Mouse (Mus musculus) mature B cell (primary cell): Measurements from ENCODE around the gene Agmo.

Source experiments
- in situ Hi-C: fragments of 300-500 bp; cut with MboI; formaldehyde crosslinking; loops from 2 replicates; pipeline ENCODE4 v1.14.3; 2019

Gene Agmo

GRCm38 (mm10) chr12:37241566-37242021 lies at the start of gene Agmo:
Gene Agmo (plus strand): TSS chr12:37241641.
- in situ Hi-C loops: no loop called here

- in situ Hi-C loops: no loop called here
Observed at GRCm38 (mm10) chr12:37231119-37231518, 10.3 kb upstream of the Agmo start.

DNA sequence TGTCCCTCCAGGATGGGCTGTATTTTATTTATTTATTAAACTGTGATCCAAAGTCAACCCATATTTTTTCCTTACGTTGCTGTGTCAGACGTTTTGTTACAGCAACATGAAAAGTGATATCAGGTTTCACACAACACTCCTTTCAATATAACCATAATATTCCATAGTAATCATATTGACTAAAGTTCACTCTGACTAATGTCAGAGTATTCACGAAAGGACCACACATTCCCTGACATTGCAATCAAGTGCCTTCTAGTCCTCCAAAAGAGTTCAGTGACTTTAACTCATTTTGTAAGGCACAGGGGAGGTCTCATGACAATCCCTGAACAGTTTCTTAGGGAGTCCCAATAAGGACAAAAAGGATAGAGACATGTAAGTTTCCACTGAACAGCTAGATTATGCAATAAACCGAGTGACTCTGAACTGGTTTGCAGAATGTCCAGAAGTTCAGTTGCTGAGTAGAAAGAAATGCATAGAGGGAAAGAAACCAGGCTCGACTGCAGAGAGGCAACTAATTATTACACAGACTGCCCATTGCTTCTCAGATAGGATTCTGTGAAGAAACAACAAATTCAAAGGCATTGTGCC lies 371 bp upstream of the Agmo start:
- in situ Hi-C loops: no loop called here

DNA sequence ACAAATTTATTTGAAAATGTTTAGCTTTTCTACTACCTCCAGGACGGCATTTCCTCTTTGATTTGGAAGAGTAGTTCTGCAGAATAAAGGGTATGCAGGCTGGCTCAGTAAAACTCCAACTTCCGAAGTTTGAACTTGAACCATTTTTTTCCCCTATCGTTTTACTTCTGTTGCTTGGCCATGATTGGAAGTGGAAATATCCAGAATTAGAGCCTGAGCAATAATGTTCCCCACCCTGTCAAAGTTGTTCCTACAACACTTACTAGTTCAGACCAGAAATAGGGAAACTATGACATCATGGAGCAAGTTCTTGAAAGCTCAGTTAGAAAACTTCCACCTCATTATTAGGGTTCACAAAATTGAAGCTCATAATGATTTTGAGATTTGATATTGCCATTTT lies 1.0 kb downstream of the Agmo start:
- in situ Hi-C loops: no loop called here

- in situ Hi-C loops: no loop called here
Observed at GRCm38 (mm10) chr12:37244876-37245275, 3.4 kb downstream of the Agmo start.

DNA sequence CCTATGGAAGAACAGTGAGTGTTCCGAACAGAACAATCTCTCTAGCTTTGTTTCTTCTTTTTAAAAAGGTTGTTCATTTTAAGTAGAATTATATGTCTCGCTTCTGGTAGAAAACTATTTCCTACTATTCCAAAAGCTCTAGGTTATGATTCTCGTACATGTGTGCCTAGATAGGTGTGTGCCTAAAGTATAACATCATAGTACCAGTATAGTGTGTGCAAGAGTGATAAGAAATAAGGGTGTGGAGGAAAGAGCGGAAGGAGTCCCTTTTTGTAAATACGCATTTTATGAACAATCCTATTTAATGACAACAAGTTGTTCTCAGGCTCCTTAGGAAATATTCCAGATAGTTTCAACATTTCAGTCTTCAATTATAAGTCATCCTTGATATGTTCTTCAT lies 10.2 kb downstream of the Agmo start:
- in situ Hi-C loops: no loop called here

GRCm38 (mm10) chr12:37257099-37257498 lies 15.7 kb downstream of the Agmo start:
- in situ Hi-C loops: no loop called here

DNA sequence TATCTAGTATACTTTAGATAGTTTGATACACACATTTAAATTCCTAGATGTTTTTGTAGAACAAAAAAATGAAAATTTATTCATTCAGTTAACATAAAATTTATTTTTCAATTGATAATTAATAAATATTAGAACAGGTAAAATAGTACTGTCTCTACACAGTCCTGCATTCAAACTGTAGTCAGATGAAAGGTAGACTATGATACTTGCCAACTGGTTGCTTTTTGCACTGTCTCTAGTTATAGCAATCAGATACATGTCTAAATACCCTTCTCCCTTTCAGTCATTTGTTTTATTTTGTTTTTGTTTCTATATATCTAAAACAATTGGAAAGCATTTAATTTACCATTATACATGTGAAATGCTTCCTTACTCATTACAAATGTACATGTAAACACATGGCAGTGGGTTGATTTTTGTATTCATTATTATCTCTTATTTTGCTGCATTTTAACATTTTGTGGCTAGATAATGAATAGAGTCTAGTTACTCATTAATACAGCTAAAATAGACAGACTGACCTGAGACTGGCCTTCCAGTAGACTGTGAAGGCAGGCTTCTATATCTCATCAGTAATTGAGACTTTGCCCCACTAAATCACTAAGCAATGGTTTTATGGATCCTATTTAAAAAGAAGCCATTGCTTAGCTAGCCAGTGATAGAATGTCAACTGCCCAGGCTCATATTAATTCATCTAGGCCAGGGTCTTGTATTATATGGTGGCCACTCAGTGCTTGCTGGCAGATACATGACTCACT lies 18.5 kb downstream of the Agmo start:
- in situ Hi-C loops: no loop called here

- in situ Hi-C loops: no loop called here
Observed at GRCm38 (mm10) chr12:37263685-37264084, 22.2 kb downstream of the Agmo start.

GRCm38 (mm10) chr12:37268636-37269152 lies 27.3 kb downstream of the Agmo start:
- in situ Hi-C loops: no loop called here

DNA sequence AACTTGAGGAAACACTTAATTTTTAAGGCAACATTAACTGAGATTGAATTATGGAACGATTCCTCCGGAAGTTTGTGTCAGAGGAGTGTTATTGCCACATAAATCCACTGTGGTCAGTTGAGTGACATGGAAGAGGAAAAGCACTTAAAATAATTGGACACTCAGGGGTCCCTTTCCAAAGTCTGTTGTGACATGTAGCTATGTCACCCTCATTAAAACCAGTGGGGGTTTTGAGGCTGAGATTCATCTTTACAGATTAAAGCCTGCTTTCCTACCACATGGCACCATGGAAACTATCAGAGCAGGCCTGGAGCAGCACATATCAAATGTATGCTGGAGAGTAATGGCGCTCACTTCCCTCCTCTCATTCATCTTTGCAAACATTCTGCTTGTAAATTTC lies 31.2 kb downstream of the Agmo start:
- in situ Hi-C loops: no loop called here

DNA sequence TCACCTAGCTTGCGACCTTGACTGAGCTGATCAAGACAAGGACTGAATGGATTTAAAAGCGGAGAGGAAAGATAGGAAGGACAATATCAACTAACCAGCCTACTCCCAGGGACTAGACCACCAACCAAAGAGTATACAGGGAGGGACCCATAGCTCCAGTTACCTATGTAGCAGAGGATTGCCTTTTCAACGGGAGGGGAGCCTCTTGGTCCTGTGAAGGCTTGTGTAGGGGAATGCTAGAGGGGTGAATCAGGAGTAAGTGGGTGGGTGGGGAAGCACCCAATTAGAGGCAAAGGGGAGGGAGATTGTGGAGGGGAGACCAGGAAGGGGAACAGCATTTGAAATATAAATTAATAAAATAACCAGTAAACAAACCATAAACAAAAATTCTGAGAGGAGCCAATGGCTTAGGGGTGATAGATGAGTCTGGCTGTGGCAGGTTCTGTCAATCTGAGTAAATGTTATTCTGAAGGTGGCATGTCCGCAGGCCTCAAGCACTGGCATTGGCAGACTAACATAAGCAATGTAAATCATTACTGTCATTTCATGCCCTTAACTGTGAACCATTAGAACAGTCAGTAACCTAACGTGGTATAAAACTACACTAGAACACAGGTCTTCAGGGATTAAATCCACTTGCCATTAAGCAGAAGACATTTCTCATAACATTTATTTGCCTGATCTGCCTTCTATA lies 32.7 kb downstream of the Agmo start:
- in situ Hi-C loops: no loop called here

GRCm38 (mm10) chr12:37274658-37275019 lies 33.2 kb downstream of the Agmo start:
- in situ Hi-C loops: no loop called here

- in situ Hi-C loops: no loop called here
Observed at GRCm38 (mm10) chr12:37306956-37307466, 65.6 kb downstream of the Agmo start.

DNA sequence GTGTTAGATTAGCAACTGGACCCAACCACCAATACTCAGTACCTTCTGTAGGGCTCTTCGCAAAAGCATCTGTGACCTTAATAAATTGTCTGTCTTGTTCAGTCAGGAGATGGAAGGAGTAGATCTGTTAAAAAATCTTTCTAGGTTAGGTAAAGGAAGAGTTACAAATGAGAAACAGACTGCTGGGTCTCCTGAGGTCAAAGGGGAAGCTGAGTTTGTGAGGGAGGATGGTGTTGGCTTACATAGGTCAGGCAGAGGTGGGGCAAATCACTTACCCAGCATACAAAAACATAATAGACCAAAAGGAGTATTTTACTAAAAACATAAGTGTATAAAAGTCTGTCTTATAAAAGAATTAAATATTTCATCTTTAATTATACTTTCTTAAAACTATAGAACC lies 69.3 kb downstream of the Agmo start:
- in situ Hi-C loops: no loop called here

DNA sequence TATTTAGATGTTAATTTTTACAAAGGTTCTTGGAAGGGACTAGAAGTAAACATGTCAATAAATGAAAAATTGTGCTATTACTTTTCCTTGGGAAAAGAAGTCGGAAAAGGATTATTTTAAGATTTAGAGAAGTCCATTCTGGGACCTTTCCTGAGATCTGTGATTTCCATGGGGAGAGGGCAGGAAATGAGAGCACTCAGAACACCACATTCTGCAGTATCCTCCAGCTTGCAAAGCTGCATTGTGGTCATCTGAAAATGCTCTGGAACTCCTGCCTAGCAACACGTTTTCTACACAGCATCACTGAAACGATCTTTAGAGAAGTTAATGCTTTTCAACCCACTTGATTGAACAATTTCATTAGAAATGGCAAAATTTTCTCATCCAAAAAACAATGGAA lies 81.4 kb downstream of the Agmo start:
- in situ Hi-C loops: no loop called here

- in situ Hi-C loops: no loop called here
Observed at GRCm38 (mm10) chr12:37334987-37335386, 93.5 kb downstream of the Agmo start.

DNA sequence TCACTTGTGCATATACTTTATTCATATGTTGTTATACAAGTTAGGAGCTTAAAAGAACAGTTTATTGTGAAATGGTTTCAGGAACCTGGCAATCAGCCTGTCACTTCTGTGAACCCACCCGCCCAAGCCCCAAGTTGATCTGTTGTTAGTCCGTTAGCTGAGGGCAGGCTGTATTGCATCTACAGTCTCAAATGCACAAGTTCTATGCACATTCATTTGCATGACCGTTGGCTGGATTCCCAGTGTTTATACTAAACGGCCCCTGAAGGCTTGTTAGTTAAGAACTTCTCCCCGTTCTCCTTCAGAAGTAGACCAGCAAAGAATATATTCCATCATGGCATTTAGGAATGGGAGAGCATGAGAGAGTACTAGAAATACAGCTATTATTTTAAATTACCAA lies 102.8 kb downstream of the Agmo start:
- in situ Hi-C loops: no loop called here

DNA sequence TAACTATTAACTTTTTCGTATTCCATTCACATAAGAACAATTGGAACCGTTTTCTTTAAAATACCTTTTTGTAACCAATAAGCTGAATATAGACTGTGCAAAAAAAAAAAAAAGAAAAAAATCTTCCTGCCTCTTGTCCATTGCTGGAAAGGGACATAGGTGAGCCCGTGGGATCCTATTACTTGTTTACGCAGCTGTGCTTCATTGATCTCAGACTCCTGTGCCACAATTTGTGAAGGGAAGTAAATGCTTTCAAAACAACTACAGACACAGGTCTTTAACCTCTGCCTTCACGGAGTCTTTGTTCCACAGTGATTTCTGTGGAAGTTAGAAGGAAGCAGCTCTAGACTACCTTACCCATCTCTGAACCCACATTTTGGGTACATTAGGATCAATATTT lies 104.3 kb downstream of the Agmo start:
- in situ Hi-C loops: no loop called here

DNA sequence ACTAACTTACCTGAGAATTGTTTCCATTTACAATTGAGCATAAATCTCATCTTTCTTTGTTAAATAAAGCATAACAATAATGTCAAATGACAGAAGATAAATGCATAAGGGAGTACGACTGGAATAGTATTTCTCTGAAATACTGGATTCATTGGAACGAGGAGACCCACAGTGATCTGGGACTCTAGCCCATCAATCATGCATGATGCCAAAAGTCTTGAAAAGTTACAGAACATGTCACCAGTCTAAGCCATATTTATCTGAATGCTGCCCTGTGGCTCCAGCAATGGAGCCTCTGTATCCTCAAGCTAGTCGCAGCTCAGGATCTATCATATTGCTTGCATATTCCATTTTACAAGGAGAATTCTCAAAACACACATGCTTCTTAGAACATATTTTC lies 150.9 kb downstream of the Agmo start:
- in situ Hi-C loops: no loop called here

DNA sequence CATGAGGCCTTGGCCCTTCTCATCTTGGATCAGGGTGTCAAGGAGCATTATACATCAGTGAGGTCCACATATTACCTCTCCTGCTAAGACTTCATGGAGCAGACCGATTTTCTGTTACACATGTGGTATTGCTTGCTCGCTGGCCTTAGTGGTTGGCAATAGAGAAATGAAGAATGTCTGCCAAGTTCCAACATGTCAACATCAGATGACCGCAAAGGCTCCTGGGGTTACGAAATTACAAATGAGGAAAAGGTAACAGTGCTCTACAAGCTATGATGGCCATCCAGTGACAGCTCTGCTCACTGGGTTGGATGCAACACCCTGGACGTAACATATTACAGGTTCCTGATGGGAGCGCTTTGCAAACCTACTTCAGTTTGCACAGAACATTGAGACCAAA lies 161.1 kb downstream of the Agmo start:
- in situ Hi-C loops: no loop called here

GRCm38 (mm10) chr12:37426350-37426749 lies 184.9 kb downstream of the Agmo start:
- in situ Hi-C loops: no loop called here

DNA sequence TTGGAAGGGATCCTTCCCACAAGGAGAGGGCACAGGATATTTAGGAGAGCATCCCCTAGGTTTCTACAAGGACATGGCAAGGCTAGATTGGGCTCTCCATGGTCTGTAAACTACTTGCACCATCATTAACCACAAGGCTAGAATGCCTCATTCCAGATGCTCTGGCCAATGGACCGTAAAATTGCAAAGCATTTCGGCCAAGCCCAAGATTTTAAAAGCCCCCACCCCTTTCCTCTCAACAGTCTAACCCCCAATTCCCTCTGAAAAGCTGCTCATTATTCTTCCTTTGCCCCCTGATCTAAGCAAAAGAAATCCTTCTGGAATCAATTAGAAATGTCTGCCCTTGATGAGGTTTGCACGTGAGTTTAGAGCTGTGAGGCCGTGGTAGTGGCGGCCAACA lies 185.3 kb downstream of the Agmo start:
- in situ Hi-C loops: no loop called here
